Mouse (Mus musculus): ENCODE measurements around the gene Slc22a12. TPM values are rescaled to one million over a fixed set of nuclear protein-coding genes. Genes with fewer than 3 reads are reported as not detected.

The Slc22a12 gene
- total and polyA plus RNA-seq, 3 experiments, result not detected

DNA sequence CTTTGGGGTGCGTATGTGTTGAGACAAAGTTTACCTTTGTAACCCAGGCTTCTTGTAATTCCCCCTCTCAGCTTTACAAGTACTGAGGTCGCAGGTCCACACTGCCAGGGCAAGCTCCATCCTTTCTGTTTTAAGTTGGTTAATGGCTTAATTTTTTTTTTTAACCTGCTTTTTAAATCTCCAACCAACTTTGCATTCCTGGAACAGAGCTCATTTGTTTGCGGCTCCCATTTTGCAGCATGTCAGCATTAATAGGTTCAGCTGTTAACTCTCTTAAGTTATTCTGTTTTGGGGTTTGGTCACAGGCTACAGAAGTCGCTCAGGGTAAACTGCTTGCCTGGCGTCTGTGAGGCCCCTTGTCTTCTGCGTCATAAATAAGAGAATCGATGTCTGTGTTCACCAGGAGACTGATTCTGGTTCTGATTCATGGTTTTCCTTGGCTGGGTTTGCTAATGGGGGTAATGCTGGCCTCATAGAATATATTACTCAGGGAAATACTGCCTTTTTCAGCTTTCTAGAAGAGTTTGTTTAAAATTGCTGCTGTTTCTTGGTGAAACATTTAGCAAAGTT, 17.5 kb upstream of the Slc22a12 start:
- Histone ChIP-seq H3K36me3 (ENCODE audit: control insufficient read depth in 1 of 2, insufficient read depth in 2 of 2, low read length in 2 of 2) (no peaks in the 10 kb centered on the region), H3K4me3 (ENCODE audit: control insufficient read depth in 1 of 2, insufficient read depth in 1 of 2, low read depth in 2 of 2, low read length in 2 of 2) (no peak overlapping the region), H3K4me1 (ENCODE audit: control insufficient read depth in 1 of 2, insufficient read depth in 2 of 2, low read length in 2 of 2) (no peaks in the 10 kb centered on the region), H3K9ac (ENCODE audit: control insufficient read depth, low read depth, low read length, poor library complexity, severe bottlenecking) (no peak overlapping the region), H3K27ac (ENCODE audit: control insufficient read depth, low read depth, low read length) (no peak overlapping the region), H3K9me3 (replicated peaks; ENCODE audit: insufficient read depth, low read length) (no peaks in the 10 kb centered on the region), H3K27me3 (ENCODE audit: control insufficient read depth in 1 of 2, insufficient read depth in 2 of 2, low read length in 2 of 2) (no peaks in the 10 kb centered on the region), H3K79me2 (ENCODE audit: control insufficient read depth, insufficient read depth, low read length, poor library complexity) (no peaks in the 10 kb centered on the region)
- DNase-seq (ENCODE audit: low read depth, low spot score), result no peak
- TF ChIP-seq SMC3 (IDR thresholded peaks at IDR 0.05; ENCODE audit: low read depth, low read length) (no peak), ETS1 (IDR thresholded peaks at IDR 0.05; ENCODE audit: low read depth, low read length) (no peak), JUND (IDR thresholded peaks at IDR 0.05; ENCODE audit: low read depth, low read length) (no peak), TBP (IDR thresholded peaks at IDR 0.05; ENCODE audit: low read depth, low read length) (no peak), EP300 (IDR thresholded peaks at IDR 0.05; ENCODE audit: low read depth in 1 of 2, low read length in 2 of 2) (no peak)

DNA sequence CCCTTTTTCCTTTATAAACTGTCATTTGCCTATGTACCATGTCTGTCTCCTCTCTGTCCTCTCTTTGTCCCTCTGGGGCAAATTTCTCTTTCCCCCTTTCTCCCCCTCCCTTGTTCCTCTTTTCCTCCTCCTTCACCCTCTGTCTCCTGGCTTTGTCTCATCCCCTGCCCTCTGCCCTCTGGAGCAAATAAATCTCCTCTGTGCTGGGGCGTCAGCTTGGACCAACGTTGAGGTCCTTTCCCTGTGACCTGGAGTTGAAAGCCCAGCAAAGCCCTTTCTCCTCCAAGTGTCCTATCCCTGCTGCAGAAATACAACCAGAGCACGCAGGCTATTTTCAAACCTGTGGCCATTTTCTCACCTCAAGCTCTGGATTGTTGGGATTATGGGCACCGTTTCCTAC, 16.7 kb upstream of the Slc22a12 start:
- Histone ChIP-seq H3K27ac (ENCODE audit: control insufficient read depth, low read depth, low read length) (no peak overlapping the region), H3K4me3 (ENCODE audit: control insufficient read depth in 1 of 2, insufficient read depth in 1 of 2, low read depth in 2 of 2, low read length in 2 of 2) (no peak overlapping the region), H3K9me3 (replicated peaks; ENCODE audit: insufficient read depth, low read length) (no peaks in the 10 kb centered on the region), H3K36me3 (ENCODE audit: control insufficient read depth in 1 of 2, insufficient read depth in 2 of 2, low read length in 2 of 2) (no peaks in the 10 kb centered on the region), H3K4me1 (ENCODE audit: control insufficient read depth in 1 of 2, insufficient read depth in 2 of 2, low read length in 2 of 2) (no peaks in the 10 kb centered on the region), H3K9ac (ENCODE audit: control insufficient read depth, low read depth, low read length, poor library complexity, severe bottlenecking) (no peak overlapping the region), H3K27me3 (ENCODE audit: control insufficient read depth in 1 of 2, insufficient read depth in 2 of 2, low read length in 2 of 2) (no peaks in the 10 kb centered on the region), H3K79me2 (ENCODE audit: control insufficient read depth, insufficient read depth, low read length, poor library complexity) (no peaks in the 10 kb centered on the region)
- DNase-seq (ENCODE audit: low read depth, low spot score), result no peak
- no peak for TF ChIP-seq TCF12 (IDR thresholded peaks at IDR 0.05; ENCODE audit: low read depth, low read length)
- no peak for TF ChIP-seq SMC3 (IDR thresholded peaks at IDR 0.05; ENCODE audit: low read depth, low read length)
- no peak for TF ChIP-seq BHLHE40 (IDR thresholded peaks at IDR 0.05; ENCODE audit: borderline replicate concordance, low read depth, low read length)
- no peak for TF ChIP-seq POLR2A (IDR thresholded peaks at IDR 0.05; ENCODE audit: control insufficient read depth in 1 of 2, insufficient read depth in 1 of 2, low read depth in 1 of 2, low read length in 2 of 2, poor library complexity in 1 of 2)
- no peak for TF ChIP-seq POLR2AphosphoS2 (IDR thresholded peaks at IDR 0.05; ENCODE audit: low read length)
- no peak for TF ChIP-seq NRF1 (IDR thresholded peaks at IDR 0.05; ENCODE audit: insufficient read depth, low read depth, low read length, poor library complexity, severe bottlenecking)
- no peak for TF ChIP-seq MAZ (IDR thresholded peaks at IDR 0.05; ENCODE audit: low read depth, low read length)
- TF ChIP-seq GATA1 (IDR thresholded peaks at IDR 0.05; ENCODE audit: low read depth, low read length), result no peak
- no peak for TF ChIP-seq JUND (IDR thresholded peaks at IDR 0.05; ENCODE audit: low read depth, low read length)
- no peak for TF ChIP-seq ZKSCAN1 (IDR thresholded peaks at IDR 0.05; ENCODE audit: low read depth, low read length)
- TF ChIP-seq EP300 (IDR thresholded peaks at IDR 0.05; ENCODE audit: low read depth in 1 of 2, low read length in 2 of 2), result no peak
- no peak for TF ChIP-seq TAL1 (IDR thresholded peaks at IDR 0.05; ENCODE audit: low read length)
